Mouse (Mus musculus) adrenal gland (tissue): Measurements from ENCODE around the gene Spsb3.

ENCODE experiments used
- intact Hi-C: fragments of 180-260 bp; cut with DNase I; formaldehyde crosslinking; loops from one replicate; pipeline ENCODE4 v1.15.1; 2025
- long read RNA-seq, 2 experiments: library from polyadenylated mRNA; unstranded; transcript quantifications; one replicate each; pipeline ENCODE4 v2.0.0; 2020; ENCODE audit warnings: borderline replicate concordance in 1 of 2; ENCODE audit not compliant: insufficient replicate concordance in 1 of 2

The Spsb3 gene
- long read RNA-seq, experiment 1, transcript Spsb3-203 (7 exons, 1,641 nt): minor isoform, 13 of 43 reads
- long read RNA-seq, experiment 1, transcript Spsb3-209 (7 exons, 1,953 nt): major isoform, 22 of 43 reads
- long read RNA-seq, experiment 1, partial matches to known transcripts: 0 of 43 reads
- long read RNA-seq, experiment 1, other reads (novel, unspliced or antisense): 4 of 43 reads
- long read RNA-seq, experiment 2, transcript Spsb3-203 (7 exons, 1,641 nt): minor isoform, 19 of 57 reads
- long read RNA-seq, experiment 2, transcript Spsb3-209 (7 exons, 1,953 nt): major isoform, 28 of 57 reads
- long read RNA-seq, experiment 2, partial matches to known transcripts: 4 of 57 reads
- long read RNA-seq, experiment 2, other reads (novel, unspliced or antisense): 6 of 57 reads

DNA sequence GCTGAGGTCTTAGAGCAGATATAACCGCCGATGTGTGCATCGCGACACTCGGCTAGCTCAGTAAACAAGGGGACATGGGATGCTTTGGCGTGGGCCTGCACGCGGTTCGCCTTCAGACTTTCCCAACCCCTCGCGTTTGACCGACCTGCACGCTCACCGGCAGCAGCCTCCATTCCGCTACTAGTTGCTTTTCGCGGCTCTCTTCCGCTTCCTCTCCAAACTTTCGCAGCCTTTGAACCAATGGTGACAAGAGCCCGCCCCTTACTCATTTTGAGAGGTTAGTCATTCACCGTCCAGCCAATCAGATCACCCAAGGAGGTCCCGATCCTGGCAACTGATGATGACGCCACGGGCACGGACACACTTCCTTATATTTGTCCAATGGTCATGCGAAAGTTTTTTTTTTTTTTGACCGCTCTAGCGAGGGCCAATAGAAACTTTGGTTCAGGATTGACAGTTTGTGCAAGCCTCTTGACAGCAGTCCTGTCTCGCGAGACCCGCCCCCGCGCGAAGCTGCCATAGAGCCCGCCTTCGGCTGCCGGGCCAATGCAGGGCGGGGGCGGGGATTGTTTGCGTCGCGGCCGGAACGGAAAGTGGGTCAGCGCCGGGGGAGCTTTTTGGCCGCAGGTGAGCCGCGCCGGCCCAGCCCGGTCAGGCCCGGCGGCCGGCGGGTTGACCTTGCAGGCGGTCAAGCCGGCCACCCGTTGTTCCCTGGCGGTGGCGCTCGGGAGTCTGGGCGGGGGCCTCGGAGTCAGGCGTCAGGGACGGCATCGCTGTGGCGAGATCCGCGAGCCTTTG is at the start of gene Spsb3, which contains the start of gene Nubp2:
Gene Spsb3 (plus strand): TSS at position 510 of the 798 bp plus-strand sequence.
Gene Nubp2 (minus strand): TSS at position 216 of the 798 bp plus-strand sequence.
- intact Hi-C loops: loop anchor here (5.0 kb wide), 1 partner anchor 34 kb away; the partner anchor contains the start of gene Fahd1

DNA sequence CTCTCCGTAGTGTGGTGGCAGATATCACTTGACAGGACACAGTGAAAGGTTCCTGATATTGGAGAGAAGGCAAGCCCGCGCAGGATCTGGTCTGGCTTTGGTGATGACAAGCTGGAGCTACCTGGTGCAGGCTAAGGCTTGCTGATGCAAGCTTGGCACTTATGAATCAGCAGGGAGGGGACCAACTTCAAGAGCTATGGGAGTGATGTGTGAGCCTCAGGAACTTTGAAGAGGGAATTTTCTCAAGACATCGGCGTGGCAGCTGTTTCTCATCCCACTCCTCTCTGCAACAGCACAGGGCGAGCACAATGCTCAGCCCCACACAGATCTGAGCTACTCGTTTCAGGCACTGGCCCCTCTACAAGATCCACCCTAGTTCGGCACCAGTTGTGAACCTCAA is 46.6 kb upstream of the Spsb3 start, which contains the start of gene Hagh:
Gene Hagh (plus strand): TSS at position 302 of the 400 bp plus-strand sequence.
- intact Hi-C loops: loop anchor here (5.0 kb wide), 1 partner anchor 37 kb away; no protein-coding TSS in a partner anchor

DNA sequence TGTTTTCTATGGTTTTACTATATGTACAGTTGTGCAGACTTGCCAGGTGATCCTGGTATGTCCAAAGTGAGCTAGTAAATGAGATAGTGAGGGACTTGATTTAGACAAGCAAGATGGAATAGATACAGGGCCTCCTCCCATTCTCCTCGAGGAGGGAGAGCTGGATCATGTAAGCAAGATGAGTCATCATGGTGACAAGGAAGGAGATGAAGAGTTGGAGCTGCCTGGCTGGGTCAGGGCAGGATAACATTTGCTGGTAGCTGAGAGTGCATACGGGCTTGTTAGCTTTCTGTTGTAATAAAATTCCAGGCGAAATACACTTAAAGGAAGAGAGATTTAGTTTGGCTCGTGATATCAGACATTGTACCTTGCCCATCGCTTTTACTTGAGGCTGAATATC is 46.1 kb upstream of the Spsb3 start:
- intact Hi-C loops: loop anchor here (5.0 kb wide), 1 partner anchor 37 kb away; no protein-coding TSS in a partner anchor

- intact Hi-C loops: loop anchor here (5.0 kb wide), 1 partner anchor 36 kb away; no protein-coding TSS in a partner anchor
Measured at GRCm38 (mm10) chr17:24841133-24841532, 45.3 kb upstream of the Spsb3 start.

- intact Hi-C loops: loop anchor here (5.0 kb wide), 1 partner anchor 35 kb away; no protein-coding TSS in a partner anchor
Measured at GRCm38 (mm10) chr17:24842631-24843030, 43.8 kb upstream of the Spsb3 start.

- intact Hi-C loops: loop anchor here (5.0 kb wide), 1 partner anchor 33 kb away; no protein-coding TSS in a partner anchor
Measured at GRCm38 (mm10) chr17:24844525-24844924, 41.9 kb upstream of the Spsb3 start.

- intact Hi-C loops: no loop called here
Measured at GRCm38 (mm10) chr17:24847386-24847785, 39.1 kb upstream of the Spsb3 start.

GRCm38 (mm10) chr17:24848600-24849031 is 37.8 kb upstream of the Spsb3 start:
- intact Hi-C loops: no loop called here

GRCm38 (mm10) chr17:24849733-24850064 is 36.7 kb upstream of the Spsb3 start:
- intact Hi-C loops: loop anchor here (5.0 kb wide), 1 partner anchor 38 kb away; the partner anchor contains the start of genes Nubp2 and Spsb3

GRCm38 (mm10) chr17:24850065-24850772 is 36.2 kb upstream of the Spsb3 start, which contains the start of gene Fahd1:
Gene Fahd1, minus strand, starts transcription at chr17:24850364.
- intact Hi-C loops: loop anchor here (5.0 kb wide), 1 partner anchor 37 kb away; the partner anchor contains the start of genes Nubp2 and Spsb3

- intact Hi-C loops: loop anchor here (5.0 kb wide), 1 partner anchor 37 kb away; the partner anchor contains the start of genes Nubp2 and Spsb3
Measured at GRCm38 (mm10) chr17:24850773-24851127, 35.7 kb upstream of the Spsb3 start.

- intact Hi-C loops: loop anchor here (5.0 kb wide), 1 partner anchor 36 kb away; the partner anchor contains the start of genes Nubp2 and Spsb3
Measured at GRCm38 (mm10) chr17:24851381-24852125, 34.9 kb upstream of the Spsb3 start.

DNA sequence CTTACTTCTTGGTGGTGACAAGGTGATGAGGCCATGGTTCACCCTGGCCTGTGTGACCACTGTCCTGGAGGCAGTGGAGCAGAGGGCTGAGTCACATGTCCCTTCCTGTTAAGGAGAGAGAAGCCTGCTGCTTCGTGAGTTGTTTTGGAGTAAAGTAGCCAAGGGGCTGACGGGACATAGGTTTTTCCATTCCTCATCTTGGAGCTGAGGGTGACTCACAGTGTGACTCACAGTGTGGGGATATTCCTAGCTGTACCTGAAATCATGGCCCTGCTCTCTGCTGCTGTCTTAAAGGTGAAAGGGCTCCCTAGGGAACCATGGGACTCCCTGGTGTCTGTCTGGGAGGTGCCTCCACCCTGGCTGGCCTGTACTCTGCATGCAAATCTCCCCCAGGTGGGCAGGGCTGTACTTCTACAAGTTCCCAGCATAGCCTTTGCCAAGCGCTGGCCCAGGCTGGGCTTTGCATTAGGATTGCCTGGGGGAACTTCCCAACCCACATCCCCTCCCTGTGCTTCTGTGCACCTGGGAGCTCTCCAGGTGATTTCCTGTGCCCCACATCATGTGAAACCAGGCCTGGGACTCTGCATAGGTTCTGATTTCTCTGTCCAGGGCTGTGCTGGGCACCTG is 30.5 kb upstream of the Spsb3 start:
- intact Hi-C loops: no loop called here

GRCm38 (mm10) chr17:24856589-24856988 is 29.9 kb upstream of the Spsb3 start:
- intact Hi-C loops: no loop called here

DNA sequence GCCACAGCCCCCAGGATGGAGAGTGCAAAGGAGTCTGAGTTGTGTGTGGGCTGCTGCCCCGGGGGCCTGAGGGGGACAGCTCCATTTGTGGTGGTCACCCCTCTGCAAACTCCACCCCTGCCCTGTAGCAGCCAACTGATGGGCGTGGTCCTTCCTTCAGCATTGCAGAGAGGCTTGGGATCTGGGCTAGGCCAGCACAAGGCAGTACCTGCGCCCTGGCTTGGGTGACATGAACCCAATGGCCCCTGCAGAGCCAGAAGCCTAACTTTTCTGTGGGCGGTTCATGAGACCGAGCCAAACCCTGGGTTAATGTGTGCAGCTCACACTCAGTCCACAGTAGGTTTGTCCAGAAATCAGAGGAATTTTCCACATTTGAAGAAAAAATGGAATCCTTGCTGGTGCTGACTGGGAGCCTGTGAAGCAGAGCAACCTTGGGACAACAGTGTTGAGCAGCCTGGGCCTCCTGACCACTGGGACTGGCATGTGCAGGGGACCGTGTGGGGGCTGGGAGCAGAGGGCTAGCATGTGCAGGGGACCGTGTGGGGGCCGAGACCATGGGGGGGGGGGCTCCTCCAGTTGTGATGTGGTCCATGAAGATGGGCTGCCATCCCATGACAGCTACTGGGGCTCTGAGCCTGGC is 28.5 kb upstream of the Spsb3 start:
- intact Hi-C loops: no loop called here

DNA sequence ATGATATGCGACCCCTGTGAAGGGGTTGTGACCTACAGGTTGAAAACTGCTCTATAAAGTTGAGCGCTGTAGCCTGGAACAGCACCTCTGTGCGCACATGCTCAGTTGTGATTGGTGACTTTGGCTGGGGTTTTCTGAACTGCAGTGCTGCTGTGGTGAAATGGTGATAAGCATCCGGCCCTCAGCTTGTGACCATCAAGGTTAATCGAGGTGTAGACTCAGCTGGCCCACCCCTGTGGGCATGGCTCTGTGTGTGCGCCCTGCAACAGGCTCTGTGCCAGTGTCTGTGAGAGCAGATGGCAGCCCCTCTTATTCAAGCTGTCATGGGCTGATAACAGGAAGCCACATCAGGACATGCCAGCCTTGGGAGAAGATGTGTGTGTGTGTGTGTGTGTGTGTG is 27.5 kb upstream of the Spsb3 start:
- intact Hi-C loops: no loop called here

GRCm38 (mm10) chr17:24860076-24860475 is 26.4 kb upstream of the Spsb3 start:
- intact Hi-C loops: no loop called here

GRCm38 (mm10) chr17:24861785-24862184 is 24.7 kb upstream of the Spsb3 start:
- intact Hi-C loops: no loop called here

DNA sequence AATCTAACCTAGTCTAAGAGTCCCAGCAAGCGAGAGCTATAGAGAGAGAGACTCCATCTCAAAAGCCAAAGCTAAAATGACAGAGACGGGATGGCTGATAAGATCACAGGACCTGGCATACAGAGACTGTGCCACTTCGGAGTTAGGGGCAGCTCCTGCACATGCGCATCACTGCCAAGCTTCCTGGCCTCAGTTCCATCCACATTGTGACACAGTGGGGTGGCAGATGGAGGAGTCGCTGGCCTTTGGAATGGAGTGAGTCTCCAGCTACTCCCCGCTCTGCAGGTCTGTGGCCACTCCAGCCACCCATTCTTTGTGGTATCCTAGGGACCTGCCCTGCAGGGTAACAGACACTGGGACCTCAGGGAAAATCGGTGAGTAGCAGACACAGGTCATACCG is 20.7 kb upstream of the Spsb3 start, which contains the start of gene Igfals:
Gene Igfals (plus strand): TSS at position 222 of the 400 bp plus-strand sequence.
- intact Hi-C loops: no loop called here
